Mouse (Mus musculus): ENCODE measurements around the gene Cntnap5b. TPM values are rescaled to one million over a fixed set of nuclear protein-coding genes. Genes with fewer than 3 reads are reported as not detected.
"Not testable (repeated sequence)": the region's sequence is repeated elsewhere in the genome, so short reads cannot be mapped to it uniquely, and the experiment has no call there.

Gene Cntnap5b
- total RNA-seq (2021), result 10 to 100 TPM; 18.5 to 20.1 TPM

GRCm38 (mm10) chr1:99772614-99773013, at the start of gene Cntnap5b:
Gene Cntnap5b (plus strand): TSS chr1:99772765.
- intact Hi-C loops (cut with DNase I), result loop anchor here (10.0 kb wide), 1 partner anchor 462 kb away; no protein-coding TSS in a partner anchor
- DNase-seq (ENCODE audit: low spot score in 2 of 2), result no peak

- intact Hi-C loops (cut with DNase I), result no loop called here
Measured at GRCm38 (mm10) chr1:99759996-99760395, 12.6 kb upstream of the Cntnap5b start.

DNA sequence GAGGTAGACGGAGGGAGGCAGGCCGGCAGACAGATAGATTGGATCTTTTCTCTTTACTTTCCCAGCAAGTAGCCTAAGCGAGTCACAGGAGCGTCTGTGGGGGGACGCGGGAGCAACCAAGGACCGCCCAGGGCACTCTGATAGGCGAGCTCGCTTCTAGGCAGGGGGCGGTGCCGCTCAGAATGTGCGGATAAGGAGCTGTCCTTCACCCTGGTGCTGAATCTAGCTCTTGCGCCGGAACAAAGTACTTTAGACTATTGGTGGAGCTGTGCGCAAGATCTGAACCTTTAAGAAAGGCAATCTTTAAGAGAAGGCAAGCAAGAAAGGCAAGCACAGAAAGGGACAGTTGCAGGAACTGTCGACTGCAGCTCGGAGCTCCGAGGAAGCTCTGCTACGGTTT, 382 bp upstream of the Cntnap5b start:
- peak; percentile 48 to 83 for DNase-seq (ENCODE audit: low spot score in 2 of 2)
- intact Hi-C loops (cut with DNase I), result loop anchor here (10.0 kb wide), 1 partner anchor 463 kb away; no protein-coding TSS in a partner anchor

More at GRCm38 (mm10) chr1:99759996-99760395, 12.6 kb upstream of the Cntnap5b start:
- DNase-seq (ENCODE audit: low spot score in 2 of 2), result peak in 1 of 2 experiments; percentile 20

GRCm38 (mm10) chr1:99774144-99774543, 1.6 kb downstream of the Cntnap5b start:
- intact Hi-C loops (cut with DNase I), result loop anchor here (10.0 kb wide), 1 partner anchor 461 kb away; no protein-coding TSS in a partner anchor
- DNase-seq (ENCODE audit: low spot score in 2 of 2), result peak; percentile 59 to 74

DNA sequence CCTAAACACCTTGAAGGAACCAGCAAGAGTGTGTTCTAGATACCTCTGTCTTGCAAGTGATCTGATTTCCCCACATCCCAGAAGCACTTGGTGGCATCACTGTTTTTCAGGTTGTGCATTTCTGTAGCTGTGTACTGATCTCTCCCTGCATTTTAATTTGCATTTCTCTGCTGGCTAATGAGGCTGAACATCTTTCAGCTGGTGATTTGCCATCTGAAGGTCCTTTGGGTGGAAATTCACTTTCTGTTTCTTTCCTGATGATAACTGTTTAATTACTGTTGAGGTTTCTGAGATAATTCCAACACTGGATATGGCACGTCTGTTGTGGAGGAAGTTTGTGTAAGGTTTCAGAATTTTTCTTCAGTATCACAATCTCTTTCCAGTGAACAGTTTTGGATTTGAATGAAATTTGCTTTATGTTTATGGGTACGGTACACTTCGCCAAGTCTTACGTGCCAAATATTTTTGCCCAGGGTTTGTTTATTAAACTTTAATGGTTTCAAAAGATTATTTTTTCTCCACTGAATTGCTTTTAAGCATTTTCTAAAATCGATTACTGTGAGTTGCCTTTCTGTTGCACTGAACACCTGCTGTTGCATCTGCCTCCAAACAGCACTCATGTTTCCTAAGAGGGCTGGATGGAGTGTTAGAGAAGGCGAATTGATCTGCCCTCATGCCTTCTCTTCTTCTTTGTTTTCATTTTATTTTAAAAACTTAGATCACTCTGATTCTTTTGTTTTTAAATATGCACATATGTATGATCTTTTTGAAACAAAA, 41.0 kb downstream of the Cntnap5b start:
- intact Hi-C loops (cut with DNase I), result no loop called here
- DNase-seq (ENCODE audit: low spot score in 2 of 2), result no peak

DNA sequence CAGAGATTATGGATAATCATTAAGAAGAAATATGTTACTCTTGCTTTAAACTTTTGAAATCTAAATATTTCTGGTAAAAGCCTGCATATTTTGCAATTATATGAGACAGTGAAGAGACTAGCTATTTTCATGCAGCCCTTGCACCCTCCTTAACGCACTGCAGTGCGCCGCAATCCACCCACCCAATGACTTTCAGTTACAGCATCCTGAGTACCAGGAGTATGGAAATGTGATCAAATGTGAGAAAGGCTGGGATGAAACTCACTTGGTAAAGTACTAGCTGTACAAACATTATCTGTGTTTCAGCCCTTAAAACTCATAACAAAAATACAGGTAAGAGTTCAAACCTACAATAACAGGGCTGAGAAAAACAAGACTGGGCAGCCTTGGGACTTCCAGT, 99.8 kb downstream of the Cntnap5b start:
- peak in 1 of 2 experiments; percentile 28 for DNase-seq (ENCODE audit: low spot score in 2 of 2)
- intact Hi-C loops (cut with DNase I), result no loop called here

- no peak for DNase-seq (ENCODE audit: low spot score in 2 of 2)
- intact Hi-C loops (cut with DNase I), result no loop called here
Measured at GRCm38 (mm10) chr1:99907774-99908173, 135.2 kb downstream of the Cntnap5b start.

- DNase-seq (ENCODE audit: low spot score in 2 of 2), result no peak
- intact Hi-C loops (cut with DNase I), result no loop called here
Measured at GRCm38 (mm10) chr1:99943515-99943914, 170.9 kb downstream of the Cntnap5b start.

DNA sequence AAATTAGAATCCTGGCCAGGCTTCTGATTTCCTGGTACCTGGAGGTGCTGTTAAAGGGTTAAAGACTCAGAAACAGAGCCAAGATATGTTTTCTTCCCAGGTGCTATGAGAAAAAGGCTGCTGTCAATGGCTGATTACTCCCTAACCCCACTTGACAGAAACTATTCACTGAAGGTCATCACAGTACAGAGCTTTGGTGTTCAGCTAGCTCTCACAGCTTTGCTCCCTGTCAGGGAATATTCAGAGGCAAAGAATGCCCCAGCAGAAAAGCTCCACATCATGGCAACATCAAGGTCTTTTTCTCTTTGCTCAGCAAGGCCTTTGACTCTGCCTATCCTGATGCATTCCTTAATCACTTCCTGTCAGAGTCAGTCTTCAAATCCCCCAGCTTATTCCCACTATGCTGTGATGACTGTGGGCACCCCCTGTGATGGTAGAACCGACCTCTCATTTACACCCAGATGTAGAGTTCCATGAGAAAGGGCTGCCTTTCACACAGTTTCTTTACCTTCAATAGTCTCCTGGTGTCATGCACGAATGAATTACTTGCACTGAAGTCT, 186.9 kb downstream of the Cntnap5b start:
- intact Hi-C loops (cut with DNase I), result no loop called here
- DNase-seq (ENCODE audit: low spot score in 2 of 2), result no peak

DNA sequence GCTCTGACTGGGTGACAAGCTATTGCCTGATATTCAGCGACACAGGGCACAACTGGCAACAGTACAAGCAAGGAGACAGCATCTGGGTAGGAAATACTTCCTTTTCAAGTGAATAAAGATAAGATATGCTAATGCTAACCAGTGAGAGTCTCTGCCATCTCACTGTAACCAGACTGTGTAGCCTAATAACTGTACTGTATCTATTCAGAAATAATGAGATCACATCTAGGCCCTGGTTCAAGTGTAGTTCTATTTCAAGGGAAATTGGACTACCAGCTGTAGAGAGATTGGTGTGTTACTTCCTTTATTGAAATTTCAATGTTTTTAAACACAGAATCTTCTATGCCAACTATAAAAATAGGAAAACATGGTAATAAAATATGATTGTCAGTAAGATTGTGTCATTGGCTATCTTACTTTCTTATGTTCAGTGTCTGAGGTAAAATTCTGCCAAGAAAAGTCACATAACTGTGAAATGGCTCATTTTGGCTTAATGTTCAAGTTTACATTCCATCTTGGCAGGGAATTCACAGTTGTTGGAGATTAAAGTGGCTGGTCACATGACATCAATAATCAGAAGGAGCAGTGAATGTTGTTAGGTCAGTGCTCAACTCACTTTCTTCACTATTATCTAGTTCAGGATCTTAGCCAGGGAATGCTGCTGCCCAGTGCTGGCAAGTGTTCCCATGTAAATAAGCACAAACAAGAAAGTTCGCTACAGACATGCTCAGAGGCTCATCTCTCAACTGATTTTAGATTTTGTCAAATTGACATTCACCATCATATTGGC, 194.9 kb downstream of the Cntnap5b start:
- no peak for DNase-seq (ENCODE audit: low spot score in 2 of 2)
- intact Hi-C loops (cut with DNase I), result no loop called here

DNA sequence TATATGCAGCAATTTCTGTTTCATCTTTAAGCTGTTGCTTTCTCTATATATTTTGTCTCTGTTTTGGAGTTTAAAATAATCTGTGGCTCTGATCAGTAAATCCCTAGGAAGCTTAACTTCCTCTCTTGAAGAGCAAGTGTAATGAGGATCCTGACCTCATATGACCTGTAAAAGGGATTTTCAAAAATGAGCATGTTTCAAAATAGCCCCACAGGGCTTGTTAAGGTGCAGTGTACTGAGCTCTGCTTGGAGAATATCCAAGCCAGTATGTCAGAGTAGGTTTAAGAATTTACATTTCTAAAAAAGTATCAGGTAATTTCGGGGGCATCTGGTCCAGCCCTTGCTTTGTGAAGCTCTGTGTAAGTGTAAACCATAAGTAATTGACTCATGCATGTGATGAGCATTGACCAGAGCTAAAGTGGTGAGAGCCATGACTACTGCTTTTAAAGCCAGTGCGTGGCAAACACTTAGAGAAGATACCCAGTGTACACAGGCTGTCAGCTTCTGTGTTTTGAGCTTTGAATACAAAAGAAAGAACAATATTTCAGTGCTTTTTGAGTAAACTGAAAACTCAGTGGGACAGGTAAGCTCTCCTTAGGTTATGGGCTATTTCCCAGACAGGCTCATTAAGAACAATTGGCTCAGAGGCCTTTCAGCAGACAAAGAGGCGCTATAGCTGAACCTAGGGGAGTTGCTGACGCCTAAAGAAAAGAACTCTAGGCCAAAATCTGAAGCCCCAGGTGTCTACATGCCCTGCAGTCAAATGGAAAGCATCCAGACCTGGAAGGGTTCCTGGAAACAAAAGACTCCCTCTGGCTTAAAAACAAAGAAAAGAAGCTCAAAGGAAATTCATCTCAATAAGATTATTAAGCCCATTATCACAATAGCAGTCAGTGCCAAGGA, 197.9 kb downstream of the Cntnap5b start:
- no peak for DNase-seq (ENCODE audit: low spot score in 2 of 2)
- intact Hi-C loops (cut with DNase I), result no loop called here

- intact Hi-C loops (cut with DNase I); DNase-seq (ENCODE audit: low spot score in 2 of 2): not testable (repeated sequence)
Measured at GRCm38 (mm10) chr1:100001226-100001625, 228.7 kb downstream of the Cntnap5b start.

DNA sequence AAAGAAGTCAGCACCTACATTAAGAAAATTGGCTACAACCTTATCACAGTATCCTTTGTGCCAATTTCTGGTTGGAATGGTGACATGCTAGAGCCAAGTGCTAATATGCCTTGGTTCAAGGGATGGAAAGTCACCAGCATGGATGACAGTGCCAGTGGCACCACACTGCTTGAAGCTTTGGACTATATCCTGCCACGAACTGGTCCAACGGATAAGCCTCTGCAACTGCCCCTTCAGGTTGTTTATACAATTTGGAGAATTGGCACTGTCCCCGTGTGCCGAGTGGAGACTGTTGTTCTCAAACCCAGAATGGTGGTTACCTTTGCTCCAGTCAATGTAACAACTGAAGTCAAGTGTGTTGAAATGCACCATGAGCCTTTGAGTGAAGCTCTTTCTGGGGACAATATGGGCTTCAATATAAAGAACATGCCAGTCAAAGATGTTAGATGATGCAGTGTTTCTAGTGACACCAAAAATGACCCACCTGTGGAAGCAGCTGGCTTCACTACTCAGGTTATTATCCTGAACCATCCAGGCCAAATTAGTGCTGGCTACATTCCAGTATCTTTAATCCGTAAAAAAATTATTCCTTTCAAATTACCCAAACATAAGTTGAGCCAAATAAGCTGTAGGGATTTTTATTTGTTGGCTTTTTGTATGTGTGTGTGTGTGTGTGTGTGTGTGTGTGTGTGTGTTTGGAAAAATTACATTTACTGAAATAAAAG, 233.6 kb downstream of the Cntnap5b start:
- intact Hi-C loops (cut with DNase I), result no loop called here

GRCm38 (mm10) chr1:100041808-100042207, 269.2 kb downstream of the Cntnap5b start:
- intact Hi-C loops (cut with DNase I), result no loop called here

More for the DNA sequence above, 233.6 kb downstream of the Cntnap5b start:
- DNase-seq (ENCODE audit: low spot score in 2 of 2), result no peak

GRCm38 (mm10) chr1:100079812-100080211, 307.2 kb downstream of the Cntnap5b start:
- no peak for DNase-seq (ENCODE audit: low spot score in 2 of 2)
- intact Hi-C loops (cut with DNase I), result no loop called here

More at GRCm38 (mm10) chr1:100041808-100042207, 269.2 kb downstream of the Cntnap5b start:
- DNase-seq (ENCODE audit: low spot score in 2 of 2), result no peak

GRCm38 (mm10) chr1:100100516-100100915, 328.0 kb downstream of the Cntnap5b start:
- no peak for DNase-seq (ENCODE audit: low spot score in 2 of 2)
- intact Hi-C loops (cut with DNase I), result no loop called here

GRCm38 (mm10) chr1:100101017-100101416, 328.5 kb downstream of the Cntnap5b start:
- no peak for DNase-seq (ENCODE audit: low spot score in 2 of 2)
- intact Hi-C loops (cut with DNase I), result no loop called here

GRCm38 (mm10) chr1:100104343-100104742, 331.8 kb downstream of the Cntnap5b start:
- peak in 1 of 2 experiments; percentile 6 for DNase-seq (ENCODE audit: low spot score in 2 of 2)
- intact Hi-C loops (cut with DNase I), result no loop called here
